Mouse (Mus musculus) megakaryocyte, embryonic 14.5 days (primary cell): ENCODE measurements at regions not wholly inside any gene's neighbourhood (a gene's known extent, or its start where the extent isn't known, plus 50 kb on each side); places are given as distances from the start of the nearest gene placed in this dataset.

Experiments
- FLI1 ChIP-seq: IDR thresholded peaks from 2 replicates; pipeline ENCODE4 v1.6.1; 2012; ENCODE audit warnings: low read length, inconsistent platforms, mixed read lengths
- GATA1 ChIP-seq: IDR thresholded peaks from 3 replicates; pipeline ENCODE4 v1.6.1; 2012; ENCODE audit warnings: mixed read lengths, low read length, inconsistent platforms, borderline replicate concordance

GRCm38 (mm10) chr12:39639246-39639645 is 398.6 kb downstream of the Arl4a start:
- TF ChIP-seq GATA1 (no peak), FLI1 (no peak)
